Mouse (Mus musculus): Measurements from ENCODE around the gene Snrnp25.
A peak's percentile ranks its signal among the peaks of the same experiment; 100 is the strongest.
"Not testable (repeated sequence)": the region's sequence is repeated elsewhere in the genome, so short reads cannot be mapped to it uniquely, and the experiment has no call there.

Snrnp25 gene

DNA sequence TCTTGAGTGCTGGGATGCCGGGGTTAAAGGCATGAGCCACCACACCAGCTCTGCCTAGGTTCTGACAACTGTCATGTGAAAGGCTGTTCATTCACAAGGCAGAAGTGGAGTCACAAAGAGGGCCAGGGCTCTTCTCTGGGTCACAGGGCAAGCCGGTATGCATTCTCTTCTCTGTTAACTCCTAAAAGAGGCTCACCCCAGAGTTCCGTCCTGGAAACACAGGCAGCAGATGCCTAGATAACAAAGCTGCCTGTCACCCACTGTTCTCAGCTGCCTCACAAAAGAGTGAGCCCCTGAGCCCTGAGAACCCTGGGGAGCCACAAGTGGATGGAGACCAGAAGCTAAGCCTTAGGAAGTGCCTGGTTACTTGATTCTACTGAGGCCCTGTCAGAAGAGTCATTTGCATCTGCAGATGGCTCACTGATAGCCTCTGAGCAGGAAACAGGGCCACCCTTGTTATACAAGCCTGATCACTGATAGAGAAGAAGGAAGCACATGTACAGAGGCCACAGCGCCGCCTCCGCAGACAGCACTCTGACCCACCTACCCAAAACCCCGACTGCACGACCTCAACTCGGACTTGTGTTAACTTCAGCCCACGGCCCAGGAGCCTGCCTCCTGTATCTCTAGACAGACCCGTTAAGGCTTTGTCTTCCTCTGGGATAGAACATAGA, 9.2 kb upstream of the Snrnp25 start:
- DNase-seq: no peak

DNA sequence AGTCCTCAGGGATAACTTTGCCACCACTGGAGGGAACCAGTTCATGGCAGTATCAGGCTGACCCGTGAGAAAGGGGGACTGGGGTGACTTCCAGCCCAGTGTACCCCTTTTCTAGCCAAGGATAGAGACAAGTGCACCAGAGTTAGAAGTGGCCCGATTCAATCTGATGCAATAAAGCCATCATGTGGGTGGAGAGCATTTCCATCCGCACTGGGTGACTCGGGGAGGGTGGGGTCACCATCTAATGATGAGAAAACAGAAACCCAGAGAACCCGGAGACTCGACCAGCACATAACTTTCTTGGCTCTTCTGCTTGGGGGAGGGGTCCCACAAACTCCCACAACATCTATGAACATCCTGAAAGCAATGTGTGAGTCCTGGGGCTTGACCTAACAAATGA, 8.5 kb upstream of the Snrnp25 start:
- DNase-seq: no peak

- no peak for DNase-seq
Measured at GRCm38 (mm10) chr11:32197766-32198165, 7.4 kb upstream of the Snrnp25 start.

- DNase-seq: no peak
Measured at GRCm38 (mm10) chr11:32198256-32198955, 6.8 kb upstream of the Snrnp25 start.

- DNase-seq: no peak
Measured at GRCm38 (mm10) chr11:32199230-32199629, 6.0 kb upstream of the Snrnp25 start.

DNA sequence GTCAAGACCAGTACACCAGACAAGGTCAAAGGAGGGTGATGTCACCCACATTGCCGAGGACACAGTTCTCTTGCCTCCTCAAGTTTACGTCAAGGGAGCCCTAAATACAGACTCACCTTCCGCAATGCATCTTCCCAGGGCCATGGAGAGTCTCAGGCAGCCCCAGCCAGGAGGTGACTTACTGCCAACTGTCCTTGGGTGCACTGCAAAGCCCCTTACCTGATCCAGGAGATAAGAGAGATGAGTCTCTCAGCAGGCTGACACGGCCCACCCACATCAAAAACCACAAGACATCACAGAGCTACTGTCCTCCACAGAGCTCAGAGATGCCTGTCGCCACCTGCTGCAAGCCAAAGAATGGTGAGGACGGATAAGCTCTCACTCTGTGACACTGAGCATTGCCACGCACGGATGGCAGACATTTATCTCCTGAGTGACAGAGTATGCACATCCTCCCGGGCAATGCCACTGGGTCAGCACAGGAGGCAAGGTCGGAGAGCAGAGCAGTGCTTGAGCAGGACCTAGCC, 5.1 kb upstream of the Snrnp25 start, which contains the start of gene Il9r:
TSS of gene Il9r (minus strand) at position 205 of the 527 bp plus-strand sequence.
- no peak for DNase-seq

DNA sequence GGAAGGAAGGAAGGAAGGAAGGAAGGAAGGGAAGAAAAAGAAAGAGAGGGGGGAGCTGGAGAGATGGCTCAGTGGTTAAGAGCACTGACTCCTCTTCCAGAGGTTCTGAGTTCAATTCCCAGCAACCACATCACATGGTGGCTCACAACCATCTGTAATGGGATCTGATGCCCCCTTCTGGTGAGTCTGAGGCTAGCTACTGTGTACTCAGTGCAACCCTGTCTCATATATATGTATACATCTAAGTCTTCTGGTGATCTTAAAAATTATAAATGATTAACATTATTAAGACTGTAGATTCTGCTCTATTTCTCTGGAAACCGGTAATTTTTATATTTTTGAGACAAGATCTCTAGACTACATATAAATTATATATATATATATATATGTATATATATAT, 4.2 kb upstream of the Snrnp25 start:
- DNase-seq: not testable (repeated sequence)

- DNase-seq: no peak
Measured at GRCm38 (mm10) chr11:32201922-32202685, 3.1 kb upstream of the Snrnp25 start.

DNA sequence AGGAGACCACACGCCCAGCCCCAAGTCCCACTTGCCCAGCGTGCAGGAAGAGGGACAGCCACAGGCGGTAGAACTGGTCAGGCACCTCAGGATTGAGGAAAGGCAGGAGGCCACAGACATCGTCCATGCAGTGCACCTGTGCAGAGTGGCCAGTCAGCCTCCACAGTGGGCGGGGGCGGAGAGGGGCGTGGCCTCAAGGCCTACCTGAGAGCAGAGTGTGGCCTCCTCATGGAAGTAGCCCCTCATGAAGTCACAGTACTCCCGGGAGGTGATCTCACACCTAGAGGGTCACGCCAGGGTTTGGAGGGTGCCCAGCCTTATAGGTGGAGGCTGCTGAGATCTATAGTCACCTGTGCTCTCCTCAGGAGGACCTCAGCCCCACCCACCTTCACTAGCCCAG, 5.4 kb downstream of the Snrnp25 start:
- no peak for DNase-seq

- DNase-seq: no peak
Measured at GRCm38 (mm10) chr11:32215372-32216162, 10.4 kb downstream of the Snrnp25 start.

DNA sequence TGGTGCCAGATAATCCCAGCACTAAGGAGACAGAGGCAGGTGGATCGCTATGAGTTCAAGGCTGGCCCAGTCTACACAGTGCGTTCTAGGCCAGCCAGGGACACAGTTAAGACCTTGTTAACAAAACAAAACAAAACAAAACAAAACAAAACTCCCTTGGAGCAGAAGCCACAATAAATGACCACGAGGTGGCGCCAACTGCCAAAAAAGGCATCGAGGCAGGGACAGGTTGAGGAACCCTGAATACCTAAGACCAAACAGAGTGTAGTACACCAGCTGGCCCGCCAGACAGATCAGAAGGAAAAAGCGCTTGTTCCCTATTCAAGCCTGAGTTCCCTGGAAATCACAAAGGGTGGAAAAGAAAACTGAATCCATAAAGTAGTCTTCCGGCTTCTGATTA, 11.6 kb downstream of the Snrnp25 start:
- DNase-seq: peak; percentile 85

GRCm38 (mm10) chr11:32218501-32219050, 13.4 kb downstream of the Snrnp25 start:
- DNase-seq: peak; percentile 31

DNA sequence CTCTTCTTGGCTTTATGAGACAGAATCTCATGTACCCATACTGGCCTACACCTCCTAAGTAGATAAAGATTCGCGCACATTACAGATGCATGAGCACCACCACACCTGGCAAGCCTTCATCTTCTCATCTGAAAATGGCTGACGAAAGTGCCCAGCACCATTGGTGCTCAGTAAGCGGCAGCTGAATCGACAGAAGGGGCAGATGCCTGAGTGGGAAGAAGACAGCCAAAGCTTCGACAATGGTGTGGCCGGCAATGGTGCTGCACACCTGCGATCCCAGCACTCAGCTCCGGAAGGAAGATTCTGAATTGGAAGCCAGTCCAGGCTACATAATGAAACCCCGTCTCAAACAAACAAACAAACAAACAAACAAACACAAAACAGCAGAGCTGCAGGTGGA, 14.1 kb downstream of the Snrnp25 start:
- DNase-seq: peak; percentile 26

DNA sequence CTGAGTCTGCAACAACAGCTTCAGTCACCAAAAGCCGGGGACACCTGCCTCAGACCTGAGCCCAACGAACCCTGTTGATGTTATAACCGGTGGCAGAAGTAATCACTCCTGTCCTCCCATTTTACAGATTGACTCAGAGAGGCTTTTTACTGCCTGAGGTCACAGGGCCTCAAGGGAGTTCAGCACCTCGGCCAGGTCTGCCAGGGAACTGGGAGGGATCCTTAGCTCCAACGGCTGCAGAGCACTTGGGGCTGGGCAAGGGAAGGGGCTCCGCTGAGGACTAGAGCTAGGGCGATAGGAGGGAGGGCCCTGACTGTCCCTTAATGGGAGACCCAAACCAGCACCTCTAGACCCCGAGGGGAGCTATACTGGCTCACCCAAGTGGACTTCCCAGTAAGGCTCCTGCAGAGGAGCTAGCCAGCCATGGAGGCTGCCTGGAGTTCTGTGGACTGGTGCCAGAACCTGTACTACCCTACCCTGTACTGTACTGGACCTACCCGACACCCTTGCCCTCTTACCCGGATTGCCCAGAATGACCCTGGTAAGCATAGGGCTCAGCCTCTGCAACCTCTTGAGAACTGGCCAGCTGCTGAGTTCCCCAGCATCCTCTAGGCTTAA, 15.5 kb downstream of the Snrnp25 start:
- peak; percentile 56 for DNase-seq

DNA sequence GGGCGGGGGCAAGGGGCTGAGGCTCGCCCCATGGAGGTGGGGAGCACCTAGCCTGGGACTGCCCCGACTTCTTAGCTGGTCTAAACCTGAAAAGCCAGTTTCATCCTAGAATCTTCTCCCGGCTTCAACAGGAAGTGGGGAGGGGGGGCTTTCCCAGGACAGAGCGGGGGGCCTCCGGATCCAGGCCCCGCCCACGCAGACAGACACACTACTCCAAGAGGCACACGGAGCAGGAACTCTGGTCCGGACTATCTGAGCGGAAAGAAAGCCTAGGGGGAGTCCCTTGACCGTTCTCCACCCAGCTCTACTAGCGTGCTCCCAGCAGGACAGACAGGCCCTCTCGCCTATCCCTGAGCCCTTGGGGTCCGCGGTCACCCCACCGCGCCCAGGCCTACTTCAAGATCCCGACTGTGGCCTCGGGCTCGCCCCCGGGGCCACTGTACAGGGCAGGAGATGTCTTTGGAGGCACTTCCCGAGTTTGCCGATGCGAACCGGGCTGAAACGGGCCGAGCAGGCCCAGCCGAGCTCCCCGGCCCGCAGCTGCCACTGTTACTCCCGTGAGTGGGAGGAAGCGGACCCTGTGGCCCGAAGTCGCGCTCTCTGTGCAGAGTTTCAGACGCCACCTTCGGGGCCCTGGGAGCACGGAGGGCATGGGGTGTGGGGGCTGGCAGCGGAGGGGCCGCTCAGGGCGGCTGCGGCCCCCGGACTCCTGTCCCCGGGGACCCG, 16.2 kb downstream of the Snrnp25 start:
- peak; percentile 58 for DNase-seq

DNA sequence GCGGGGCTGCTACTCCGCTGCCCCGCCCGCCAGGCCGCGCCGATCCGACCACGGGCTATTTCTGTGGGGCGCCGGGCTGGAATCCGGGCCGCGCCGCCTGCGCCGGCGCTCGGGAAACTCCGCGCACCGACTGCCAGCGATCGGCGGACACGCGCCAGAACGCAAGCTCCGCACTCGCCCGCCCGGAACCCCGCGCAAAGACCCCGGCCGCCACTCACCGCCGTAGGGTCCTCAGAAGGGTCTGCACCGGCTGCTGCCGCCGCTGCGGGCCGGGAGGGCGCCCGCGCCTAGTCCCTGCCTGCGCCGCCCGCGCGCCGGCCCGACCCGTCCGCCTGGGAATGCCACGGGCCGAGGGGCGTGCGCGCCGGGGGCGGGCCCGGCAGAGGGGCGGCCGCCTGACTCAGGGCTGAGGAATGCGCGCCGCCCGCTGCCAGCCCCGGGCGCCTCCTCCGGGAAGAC, 16.8 kb downstream of the Snrnp25 start, which contains the start of gene Rhbdf1:
TSS of gene Rhbdf1 (minus strand) at position 350 of the 459 bp plus-strand sequence.
- DNase-seq: peak; percentile 32

- DNase-seq: peak; percentile 47
Measured at GRCm38 (mm10) chr11:32222570-32223194, 17.5 kb downstream of the Snrnp25 start.

- peak; percentile 38 for DNase-seq
Measured at GRCm38 (mm10) chr11:32223297-32223967, 18.2 kb downstream of the Snrnp25 start.

DNA sequence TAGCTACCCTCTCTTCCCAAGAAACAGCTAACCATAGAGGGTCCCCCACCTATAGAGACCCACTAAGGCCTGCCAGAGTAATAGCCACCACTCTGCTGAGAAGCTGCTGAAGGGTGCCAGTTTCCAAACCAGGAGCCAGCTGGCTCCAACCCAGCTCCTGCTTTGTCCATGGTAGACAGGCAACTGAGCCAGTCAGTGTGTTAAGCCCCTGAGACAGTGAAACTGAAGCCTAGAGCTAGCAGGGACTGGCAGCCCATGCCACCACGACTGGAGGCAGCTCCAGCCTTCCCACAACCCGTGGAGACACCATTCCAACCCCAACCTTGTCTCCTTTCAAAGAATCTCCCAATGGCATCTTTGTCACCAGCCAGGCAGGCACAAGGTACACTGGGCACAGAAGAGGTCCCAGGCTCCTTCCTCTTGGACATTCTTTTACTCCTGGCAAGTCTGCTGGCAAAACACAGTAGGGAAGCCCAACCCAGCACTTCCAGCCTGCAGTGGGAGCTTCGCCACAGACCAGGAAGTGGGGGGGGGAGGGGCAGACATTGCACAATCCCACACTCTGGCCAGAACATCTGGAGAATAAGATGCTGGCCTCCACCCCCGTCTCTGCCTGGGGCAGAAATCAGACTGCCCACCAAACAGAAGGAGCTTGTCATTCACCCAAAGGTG, 19.4 kb downstream of the Snrnp25 start:
- peak; percentile 57 for DNase-seq
